ENCODE assay signal across 8 mouse cellular contexts in genomic region chr7:81707471-81708140, GRCm38 (mm10). TPM values are rescaled to one million over a fixed set of nuclear protein-coding genes. Genes with fewer than 3 reads are reported as not detected.
DNase-seq lines count a peak whose midpoint lies in the region; ATAC-seq lines count a peak whose summit lies in the region.

TSS of gene Homer2 (minus strand) at chr7:81707527.

- peak within 1 kb of the TSS; percentile 94 for H3K4me2 ChIP-seq in embryonic facial prominence, embryonic 11.5 days (ENCODE audit: low read depth, low read length)
- H3K4me2 ChIP-seq in heart, embryonic 12.5 days = peak within 1 kb of the TSS; percentile 82
- H3K4me2 ChIP-seq in neural tube, embryonic 15.5 days = peak within 1 kb of the TSS; percentile 83

- no peaks in the 10 kb centered on the region for H3K9me3 ChIP-seq in embryonic facial prominence, embryonic 11.5 days (replicated peaks; ENCODE audit: control insufficient read depth, low read length)
- H3K9me3 ChIP-seq in heart, embryonic 12.5 days (replicated peaks) = peaks cover 7% of the 10 kb centered on the region; the same call in 1 of the 2 replicates
- no peaks in the 10 kb centered on the region for H3K9me3 ChIP-seq in neural tube, embryonic 15.5 days (replicated peaks)

- WGBS in embryonic facial prominence, embryonic 11.5 days = 72% methylated on average over 14 of the region's 14 CpGs
- 73% methylated on average over 14 of the region's 14 CpGs for WGBS in heart, embryonic 12.5 days
- 70% methylated on average over 14 of the region's 14 CpGs for WGBS in neural tube, embryonic 15.5 days

- H3K27me3 ChIP-seq in embryonic facial prominence, embryonic 11.5 days (ENCODE audit: control insufficient read depth, insufficient read depth, low read length) = peaks cover 3% of the 10 kb centered on the region
- H3K27me3 ChIP-seq in heart, embryonic 12.5 days (replicated peaks) = peaks cover 26% of the 10 kb centered on the region
- H3K27me3 ChIP-seq in neural tube, embryonic 15.5 days (replicated peaks) = no peaks in the 10 kb centered on the region

- H3K36me3 ChIP-seq in embryonic facial prominence, embryonic 11.5 days (replicated peaks; ENCODE audit: control insufficient read depth, insufficient read depth, low read depth, low read length) = no peaks in the 10 kb centered on the region
- H3K36me3 ChIP-seq in heart, embryonic 12.5 days = no peaks in the 10 kb centered on the region
- no peaks in the 10 kb centered on the region; the same call in 1 of the 2 replicates for H3K36me3 ChIP-seq in neural tube, embryonic 15.5 days

- ATAC-seq in embryonic facial prominence, embryonic 11.5 days (replicated peaks; ENCODE audit: insufficient number of reproducible peaks, low FRiP score, low TSS enrichment, low read depth) = no peak
- no peak for ATAC-seq in heart, embryonic 12.5 days (ENCODE audit: insufficient number of reproducible peaks, low FRiP score)
- ATAC-seq in neural tube, embryonic 15.5 days (ENCODE audit: low FRiP score) = peak; percentile 35; the same call in 1 of the 2 replicates
- ATAC-seq in CD4-positive, CD25-positive, alpha-beta regulatory T cell, adult 4 months = no peak

- DNase-seq in left cerebral cortex, adult 18-20 months (ENCODE audit: low spot score in 2 of 2) = no peak
- no peak for DNase-seq in left cerebral cortex, adult 9 months (ENCODE audit: low spot score in 2 of 2)
- no peak for DNase-seq in embryonic facial prominence, embryonic 11.5 days (ENCODE audit: low spot score)
- no peak for DNase-seq in left cerebral cortex, postnatal 10 days (ENCODE audit: extremely low spot score in 1 of 2, low spot score in 2 of 2)
- no peak for DNase-seq in spleen, postnatal 36 days (ENCODE audit: low spot score in 2 of 2)

- intact Hi-C loops in left cerebral cortex, postnatal 10 days (cut with DNase I) = loop anchor here (5.0 kb wide), 1 partner anchor 65 kb away; no protein-coding TSS in a partner anchor

- peak within 1 kb of the TSS; percentile 74 for H3K9ac ChIP-seq in embryonic facial prominence, embryonic 11.5 days (replicated peaks; ENCODE audit: low read length)
- peak within 1 kb of the TSS; percentile 90 for H3K9ac ChIP-seq in heart, embryonic 12.5 days
- H3K9ac ChIP-seq in neural tube, embryonic 15.5 days (replicated peaks) = peak within 1 kb of the TSS; percentile 78

- peak within 1 kb of the TSS; percentile 68 for H3K4me3 ChIP-seq in embryonic facial prominence, embryonic 11.5 days (ENCODE audit: low read depth, low read length)
- H3K4me3 ChIP-seq in heart, embryonic 12.5 days = peak within 1 kb of the TSS; percentile 78
- H3K4me3 ChIP-seq in neural tube, embryonic 15.5 days (replicated peaks) = peak within 1 kb of the TSS; percentile 83

- no peak within 1 kb of the TSS; the same call in 1 of the 2 replicates for H3K27ac ChIP-seq in embryonic facial prominence, embryonic 11.5 days (replicated peaks; ENCODE audit: low read depth, low read length)
- peak within 1 kb of the TSS; percentile 87 for H3K27ac ChIP-seq in heart, embryonic 12.5 days (ENCODE audit: poor library complexity, severe bottlenecking)
- H3K27ac ChIP-seq in neural tube, embryonic 15.5 days (replicated peaks) = peak within 1 kb of the TSS; percentile 80

- H3K4me1 ChIP-seq in embryonic facial prominence, embryonic 11.5 days (ENCODE audit: control insufficient read depth, insufficient read depth, low read length) = peaks cover 4% of the 10 kb centered on the region; the same call in 1 of the 2 replicates
- peaks cover 27% of the 10 kb centered on the region for H3K4me1 ChIP-seq in heart, embryonic 12.5 days (replicated peaks)
- H3K4me1 ChIP-seq in neural tube, embryonic 15.5 days = peaks cover 23% of the 10 kb centered on the region

RNA-seq across cellular contexts. Expression of gene Homer2, which starts in this region (rescaled TPM):
- total RNA-seq in left cerebral cortex, adult 18-20 months (2021) = 10 to 100 TPM; 63.3 to 65.4 TPM
- polyA plus RNA-seq in embryonic facial prominence, embryonic 11.5 days (2014; fragmentation: Nextera tagmentation; extraction: Ambion mirVana) = 21.0 and 24.4 TPM in 2 replicates
- polyA plus RNA-seq in heart, embryonic 12.5 days (2016; fragmentation: Nextera tagmentation; extraction: Ambion mirVana) = 121 and 122 TPM in 2 replicates
- 10 to 100 TPM; 68.1 to 71.6 TPM for total RNA-seq in left cerebral cortex, postnatal 10 days (2021)
- 29.3 and 30.1 TPM in 2 replicates for polyA plus RNA-seq in neural tube, embryonic 15.5 days (2015; fragmentation: Nextera tagmentation; extraction: Ambion mirVana)
- polyA plus RNA-seq in CD4-positive, CD25-positive, alpha-beta regulatory T cell, adult 4 months (2017; shearing (Covaris generic)) = under 1 TPM in 1 of 2 experiments, not detected in 1; 0.70 TPM

Comparison
In these comparisons a context has a peak if more than half of its experiments do, and no peak if none do; other contexts are left out.
1. RNA of gene Homer2 (polyA plus RNA-seq): 121 to 122 TPM in heart, embryonic 12.5 days, 29.3 to 30.1 TPM in neural tube, embryonic 15.5 days and 21.0 to 24.4 TPM in embryonic facial prominence, embryonic 11.5 days; 0.70 TPM in CD4-positive, CD25-positive, alpha-beta regulatory T cell, adult 4 months; every median in the first group is over 10 times any median in the second.
2. Peak in every context shown above with its lines, with median percentiles within 50 percentile points of each other: H3K4me2 ChIP-seq, H3K4me3 ChIP-seq and H3K9ac ChIP-seq.